8 mouse cellular contexts compared by ENCODE assay signal in the genomic region with DNA sequence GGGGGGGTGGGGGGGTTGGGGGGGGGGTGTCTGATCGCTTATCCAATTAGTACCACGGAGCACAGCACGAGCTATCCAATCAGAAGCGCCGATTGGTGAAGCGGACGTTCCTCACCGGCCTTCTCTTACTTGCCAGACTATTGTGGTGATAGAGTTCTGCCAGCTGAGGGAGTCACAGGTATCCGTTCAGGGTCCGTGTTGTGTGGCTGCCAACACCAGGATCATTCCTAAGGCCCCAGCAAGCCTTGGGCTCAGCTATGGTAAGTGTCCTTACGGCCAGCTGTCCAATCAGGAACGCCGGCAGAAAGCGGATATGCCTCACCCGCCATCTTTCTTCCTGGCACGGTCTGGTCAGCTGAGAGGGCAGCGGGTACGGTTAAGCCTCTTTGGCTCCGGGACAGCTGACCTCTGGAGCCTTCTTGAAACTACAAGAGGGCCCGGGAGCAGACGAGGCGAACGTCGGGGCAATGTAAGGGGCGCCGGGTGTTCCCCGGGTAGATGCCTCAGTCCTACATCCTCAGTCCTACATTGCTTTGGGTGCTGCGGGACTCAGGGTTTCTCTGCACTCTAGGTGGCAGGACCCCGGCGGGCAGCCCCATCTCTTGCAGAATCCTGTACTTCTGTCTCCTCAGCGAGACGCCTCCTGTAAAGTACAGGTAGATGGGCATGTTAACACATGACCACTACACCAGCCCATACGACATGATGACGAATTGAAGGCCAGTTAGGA. TPM values are rescaled to one million over a fixed set of nuclear protein-coding genes. Genes with fewer than 3 reads are reported as not detected.
DNase-seq lines count a peak whose midpoint lies in the region; ATAC-seq lines count a peak whose summit lies in the region.

A gene (plus strand): TSS at position 91 of the 730 bp plus-strand sequence.

- peak within 1 kb of the TSS; percentile 57 for H3K4me3 ChIP-seq in hindbrain, embryonic 11.5 days (ENCODE audit: low read depth, low read length)

- H3K27ac ChIP-seq in hindbrain, embryonic 11.5 days (ENCODE audit: low read depth, low read length), result peak within 1 kb of the TSS; percentile 87

- no peaks in the 10 kb centered on the region for H3K9me3 ChIP-seq in hindbrain, embryonic 11.5 days (ENCODE audit: control insufficient read depth, low read length)

- peak within 1 kb of the TSS; percentile 73 for H3K9ac ChIP-seq in hindbrain, embryonic 11.5 days (ENCODE audit: low read depth, low read length)

- H3K36me3 ChIP-seq in hindbrain, embryonic 11.5 days (ENCODE audit: control insufficient read depth, insufficient read depth, low read length), result no peaks in the 10 kb centered on the region

- peak within 1 kb of the TSS; percentile 53 for H3K4me2 ChIP-seq in hindbrain, embryonic 11.5 days (replicated peaks; ENCODE audit: low read depth, low read length)

- WGBS in hindbrain, embryonic 11.5 days, result 5% methylated on average over 34 of the region's 34 CpGs

- peak; percentile 88 for ATAC-seq in hindbrain, embryonic 11.5 days (ENCODE audit: low FRiP score)

- H3K27me3 ChIP-seq in hindbrain, embryonic 11.5 days (ENCODE audit: control insufficient read depth, insufficient read depth, low read length), result no peaks in the 10 kb centered on the region

- no peaks in the 10 kb centered on the region for H3K4me1 ChIP-seq in hindbrain, embryonic 11.5 days (replicated peaks; ENCODE audit: control insufficient read depth, insufficient read depth, low read length)

- DNase-seq in Muller cell, postnatal 12 days (ENCODE audit: inconsistent ontology term), result peak; percentile 94
- DNase-seq in cerebellum, adult 9-11 months, result peak; percentile 95
- DNase-seq in frontal cortex, adult 2 months (ENCODE audit: extremely low spot score in 1 of 2, low spot score in 1 of 2), result peak; percentile 79 to 95
- peak; percentile 87 for DNase-seq in hindbrain, embryonic 11.5 days (ENCODE audit: low spot score)
- DNase-seq in layer of hippocampus, postnatal 10 days (ENCODE audit: low spot score in 2 of 2), result peak; percentile 94
- peak; percentile 97 for DNase-seq in lung, postnatal 10 days
- peak; percentile 90 for DNase-seq in ovary, postnatal 36 days (ENCODE audit: low spot score)
- DNase-seq in thymus, postnatal 25 days, result peak; percentile 91

RNA-seq across cellular contexts. Expression of the gene that starts here (rescaled TPM):
- polyA plus RNA-seq in frontal cortex, adult 2 months (2012; rRNA removed), result 7.6 and 9.4 TPM in 2 replicates
- polyA plus RNA-seq in hindbrain, embryonic 11.5 days (2014; fragmentation: Nextera tagmentation; extraction: Ambion mirVana), result 11.4 and 15.2 TPM in 2 replicates
- total RNA-seq in layer of hippocampus, postnatal 10 days (2021), result 10 to 100 TPM; 20.6 to 21.5 TPM

Comparison
In these comparisons a context has a peak if more than half of its experiments do, and no peak if none do; other contexts are left out.
1. Peak in every context shown above with its lines: DNase-seq, ATAC-seq, H3K4me3 ChIP-seq and H3K27ac ChIP-seq.